Mouse (Mus musculus) gastrocnemius, postnatal 25 days (tissue): ENCODE results near the gene 4932414N04Rik. TPM values are rescaled to one million over a fixed set of nuclear protein-coding genes. Genes with fewer than 3 reads are reported as not detected.
"Not testable (repeated sequence)": the region's sequence is repeated elsewhere in the genome, so short reads cannot be mapped to it uniquely, and the experiment has no call there.

Experiments
- DNase-seq: peaks from one replicate; pipeline ENCODE4 v3.0.0; 2022
- long read RNA-seq, 2 experiments: library from polyadenylated mRNA; stranded (forward); transcript quantifications; one replicate each; pipeline ENCODE4 v2.0.0; 2021
- total RNA-seq, 2 experiments: library from RNA; stranded (reverse); gene quantifications; 1 replicate in 1 of 2; 2 replicates in 1 of 2; pipeline ENCODE4 v1.2.3; 2021

Gene 4932414N04Rik
- total RNA-seq = not detected
- long read RNA-seq, experiment 1 = 0 reads
- long read RNA-seq, experiment 2 = 0 reads

DNA sequence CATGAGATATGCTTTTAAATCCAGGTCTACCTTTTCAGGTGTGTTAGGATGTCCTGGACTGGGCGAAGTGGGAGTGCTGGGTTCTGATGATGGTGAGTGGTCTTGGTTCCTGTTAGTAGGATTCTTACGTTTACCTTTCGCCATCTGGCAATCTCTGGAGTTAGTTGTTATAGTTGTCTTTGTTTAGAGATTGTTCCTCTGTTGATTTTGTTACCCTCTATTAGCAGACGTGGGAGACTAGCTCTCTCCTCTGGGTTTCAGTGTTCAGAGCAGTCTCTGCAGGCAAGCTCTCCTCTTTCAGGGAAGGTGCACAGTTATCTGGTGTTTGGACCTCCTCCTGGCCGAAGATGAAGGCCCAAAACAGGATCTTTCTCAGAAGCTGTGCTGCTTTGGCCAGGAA lies at the start of gene 4932414N04Rik:
Gene 4932414N04Rik, plus strand, starts transcription at position 301 of the 400 bp plus-strand sequence.
- DNase-seq = not testable (repeated sequence)

DNA sequence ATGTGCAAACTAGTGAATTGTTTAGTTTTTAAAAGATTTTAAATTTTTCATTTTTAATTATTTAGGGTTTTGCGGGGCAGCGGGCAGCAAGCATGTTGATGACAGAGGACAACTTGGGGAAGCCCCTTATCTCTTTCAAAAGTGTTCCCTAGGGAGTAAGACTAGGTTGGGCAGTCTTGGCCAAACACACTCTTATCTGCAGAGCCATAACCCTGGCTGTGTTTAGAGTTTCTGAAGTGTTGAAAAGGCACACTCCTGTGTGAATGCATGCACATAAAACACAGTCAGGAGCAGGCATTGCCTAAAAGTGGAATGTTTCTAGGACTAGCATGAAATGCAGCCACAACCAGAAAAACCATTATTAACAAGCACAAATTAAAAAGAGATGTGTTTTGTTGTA lies 75.9 kb downstream of the 4932414N04Rik start:
- DNase-seq = no peak

DNA sequence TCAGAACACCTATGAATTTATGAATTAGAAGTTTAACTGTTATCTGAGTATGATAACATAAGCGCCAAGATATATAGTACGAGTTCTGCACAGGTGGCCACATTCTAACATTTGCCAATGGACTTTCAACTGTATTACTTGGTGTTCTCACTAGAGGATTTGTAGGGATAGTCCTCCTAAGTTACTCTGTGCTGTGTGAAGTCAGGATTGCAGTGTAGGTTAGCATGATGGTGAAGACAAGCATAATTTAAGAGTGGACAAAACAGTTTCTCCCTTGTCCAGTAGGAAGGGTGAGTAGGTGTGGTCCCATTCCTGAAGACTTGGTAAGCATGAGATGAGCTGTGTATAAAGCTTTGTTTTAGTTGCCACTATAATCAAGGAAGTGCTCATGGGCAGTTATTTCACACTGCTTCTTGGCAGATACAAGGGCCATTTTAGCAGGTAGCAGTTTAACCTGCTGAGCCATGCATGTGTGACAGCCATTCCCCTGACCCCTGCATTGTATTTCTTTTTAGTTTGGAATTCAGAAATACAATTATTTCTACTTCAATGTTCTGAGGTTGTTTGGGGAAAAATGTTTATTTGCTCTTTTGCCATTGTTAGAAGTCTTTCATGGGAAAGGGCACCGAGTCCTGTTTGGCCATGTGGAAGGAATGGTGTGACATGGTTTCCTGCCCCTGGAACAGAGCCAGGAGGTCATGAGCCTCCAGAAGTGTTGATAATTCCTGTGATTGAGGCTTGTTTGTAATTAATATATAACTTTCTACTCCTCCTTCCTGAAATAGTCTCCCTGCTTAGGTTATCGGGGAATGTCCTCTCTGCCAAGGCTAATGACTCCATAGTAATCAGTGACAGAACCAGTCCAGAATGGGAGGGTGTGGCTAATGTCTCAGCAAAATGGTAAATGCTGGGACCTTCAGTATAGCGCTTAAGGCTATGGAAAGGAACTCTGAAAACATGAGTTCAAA lies 83.8 kb downstream of the 4932414N04Rik start:
- DNase-seq = no peak

DNA sequence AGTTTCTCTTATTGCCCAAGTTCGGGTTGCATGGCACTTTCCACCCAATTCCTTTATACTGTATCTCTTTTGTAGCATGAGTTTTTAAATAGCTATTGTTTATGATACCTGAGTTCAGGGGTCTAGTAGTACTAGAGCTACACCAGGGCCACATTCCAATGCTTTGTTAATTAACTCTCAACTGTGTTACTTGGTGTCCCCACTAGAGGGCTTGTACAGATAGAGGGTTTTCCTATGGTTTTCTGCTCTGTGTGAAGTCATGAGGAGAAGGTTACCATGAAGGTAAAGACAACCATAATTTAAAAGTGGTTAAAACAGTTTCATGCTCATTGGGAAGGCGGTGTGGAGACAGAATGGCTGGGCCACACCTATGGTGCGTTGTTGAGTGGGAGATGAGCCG lies 88.3 kb downstream of the 4932414N04Rik start:
- no peak for DNase-seq

DNA sequence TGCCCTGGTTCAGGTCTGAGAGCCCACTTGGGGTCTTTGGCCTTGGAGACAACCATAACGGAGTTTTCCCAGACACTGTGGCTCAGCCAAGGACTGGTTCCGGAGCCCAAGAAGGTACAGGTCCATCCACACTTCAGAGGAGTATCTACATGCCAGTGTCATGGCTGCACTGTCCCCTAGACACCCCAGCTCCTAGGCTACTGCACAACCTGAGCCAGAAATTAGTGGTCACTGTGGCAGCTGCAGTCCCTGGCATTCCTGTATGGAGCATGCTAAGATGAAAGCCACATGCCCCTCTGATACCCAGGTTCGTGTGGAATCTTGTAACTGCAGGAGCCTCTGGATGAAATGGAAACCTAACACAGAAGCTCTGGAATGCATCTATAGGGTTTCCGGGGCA lies 99.9 kb downstream of the 4932414N04Rik start:
- no peak for DNase-seq

DNA sequence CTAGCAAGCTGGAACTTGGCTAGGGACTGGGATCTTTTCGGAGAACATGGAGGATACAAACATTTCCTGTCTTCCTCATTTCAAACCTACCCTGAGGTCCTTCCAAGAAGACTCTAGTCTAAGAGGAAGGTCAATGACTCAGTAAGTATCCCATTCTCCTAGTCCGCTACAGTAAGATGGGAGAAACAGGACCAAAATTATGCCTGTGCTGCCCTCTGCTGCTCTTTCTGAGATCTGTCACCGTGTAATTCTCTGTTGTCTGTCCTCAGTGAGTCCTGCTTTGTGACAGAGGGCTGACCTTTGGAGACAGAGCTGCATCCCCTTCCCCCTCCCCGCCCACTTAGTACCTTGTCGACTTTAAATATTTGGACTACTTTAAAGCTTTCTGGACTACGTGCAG lies 100.5 kb downstream of the 4932414N04Rik start:
- no peak for DNase-seq

DNA sequence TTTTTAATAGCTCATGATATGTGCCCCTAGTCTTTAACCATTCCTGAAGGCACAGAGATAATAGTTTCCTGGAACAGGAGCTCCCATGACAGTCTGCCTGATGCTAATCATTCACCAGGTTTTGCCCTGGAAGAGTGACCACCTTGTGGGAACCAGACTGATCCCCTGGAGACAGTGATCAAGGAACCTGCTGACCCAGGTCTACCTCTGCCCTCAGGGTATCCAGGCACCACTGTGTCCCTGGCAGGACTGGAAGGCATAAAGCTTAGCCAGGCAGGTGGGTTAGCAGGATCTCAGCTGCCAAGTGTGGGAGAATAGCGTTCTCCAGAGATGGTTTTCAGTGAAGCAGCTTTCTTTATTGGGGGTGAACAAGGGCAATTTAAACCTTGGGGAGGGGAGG lies 109.1 kb downstream of the 4932414N04Rik start:
- DNase-seq = no peak

DNA sequence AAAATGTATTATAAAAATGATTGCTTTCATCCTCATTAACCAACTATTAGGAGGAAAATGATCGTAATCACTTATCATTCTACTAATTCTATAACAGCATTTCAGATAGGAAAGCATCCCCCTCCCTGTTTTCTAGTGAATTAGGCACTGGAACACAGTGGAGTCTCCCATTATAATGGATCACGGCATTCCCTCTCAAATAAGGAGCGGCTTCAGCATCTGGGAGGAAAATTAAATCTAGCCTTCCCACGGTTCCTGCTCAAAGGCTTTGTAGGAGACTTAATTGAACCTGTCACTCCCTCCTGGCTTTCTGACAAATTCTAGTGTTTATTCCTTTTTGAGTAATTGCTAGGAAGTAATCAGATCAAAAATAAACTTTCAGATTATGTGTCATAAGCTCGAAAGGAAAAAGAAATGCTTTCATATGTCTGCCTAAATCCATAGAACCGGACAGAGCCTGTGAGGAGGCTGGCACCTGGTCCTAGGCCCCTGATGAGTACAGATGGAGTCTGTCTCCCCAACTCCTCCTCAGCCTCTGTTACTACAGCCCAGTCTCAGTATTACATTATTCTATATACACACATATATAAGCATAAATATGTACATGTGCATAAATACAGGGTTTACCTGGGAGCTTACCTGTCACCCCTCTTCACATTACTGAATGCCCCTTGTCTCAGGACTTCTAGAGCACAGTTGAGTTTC lies 111.1 kb downstream of the 4932414N04Rik start:
- no peak for DNase-seq

DNA sequence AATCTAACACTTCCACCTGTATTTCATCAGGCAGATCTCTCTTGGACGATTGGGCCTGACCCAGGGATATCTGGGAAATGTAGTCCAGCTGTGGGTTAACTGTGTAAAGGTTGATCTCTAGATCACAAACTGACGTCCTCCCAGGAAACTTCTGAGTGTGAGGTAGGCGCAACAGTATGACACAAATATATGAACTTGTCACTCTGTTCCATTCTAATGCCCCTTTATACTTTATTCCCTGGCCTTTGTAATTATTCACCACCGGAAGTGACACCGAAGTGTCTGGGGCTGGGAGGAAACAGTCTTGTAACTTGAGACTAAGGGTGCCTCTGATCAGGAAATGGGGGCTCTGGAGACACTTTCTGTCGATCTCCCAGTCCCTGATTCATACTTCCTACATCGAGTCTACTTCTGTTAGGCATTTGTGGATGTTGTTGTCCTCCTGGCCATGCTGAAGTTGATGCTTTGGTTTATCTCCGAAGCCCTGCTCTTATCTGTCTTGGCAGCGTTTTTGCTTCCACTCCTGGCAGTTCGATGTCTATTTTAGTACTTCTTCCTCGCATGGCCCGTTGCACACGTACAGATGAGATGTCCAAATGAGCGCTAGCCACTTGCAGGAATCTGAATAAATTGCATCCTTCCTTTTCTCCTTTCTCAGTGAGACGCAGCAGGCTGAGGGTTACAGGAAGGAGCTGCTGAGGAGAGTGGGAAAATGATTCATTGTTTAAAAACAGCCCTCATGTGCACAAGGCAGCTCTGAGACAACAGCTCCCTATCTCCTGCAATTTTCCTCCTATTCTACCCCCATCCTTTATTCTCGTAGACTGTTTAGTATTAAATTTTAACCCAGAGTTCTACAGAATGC lies 126.2 kb downstream of the 4932414N04Rik start:
- no peak for DNase-seq

DNA sequence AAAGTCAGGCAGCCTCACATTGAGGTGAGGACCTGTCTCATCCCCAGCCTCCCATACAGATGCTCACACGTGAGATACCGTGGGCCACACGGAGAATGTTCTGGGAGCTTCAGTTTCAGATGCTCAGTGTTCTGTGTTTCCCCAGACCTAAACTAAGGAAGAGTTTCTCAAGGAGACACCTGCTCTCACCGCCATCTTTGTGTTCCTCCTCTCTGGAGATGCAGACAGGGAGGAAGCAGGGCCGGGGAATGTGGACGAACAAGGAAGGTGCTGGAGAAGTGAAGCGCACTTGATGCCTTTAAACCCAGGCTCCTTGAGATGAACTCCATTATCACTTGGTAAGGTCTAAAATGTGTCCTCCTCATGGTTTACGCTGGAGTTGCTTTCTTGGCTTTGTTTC lies 127.4 kb downstream of the 4932414N04Rik start:
- DNase-seq = not testable (repeated sequence)

DNA sequence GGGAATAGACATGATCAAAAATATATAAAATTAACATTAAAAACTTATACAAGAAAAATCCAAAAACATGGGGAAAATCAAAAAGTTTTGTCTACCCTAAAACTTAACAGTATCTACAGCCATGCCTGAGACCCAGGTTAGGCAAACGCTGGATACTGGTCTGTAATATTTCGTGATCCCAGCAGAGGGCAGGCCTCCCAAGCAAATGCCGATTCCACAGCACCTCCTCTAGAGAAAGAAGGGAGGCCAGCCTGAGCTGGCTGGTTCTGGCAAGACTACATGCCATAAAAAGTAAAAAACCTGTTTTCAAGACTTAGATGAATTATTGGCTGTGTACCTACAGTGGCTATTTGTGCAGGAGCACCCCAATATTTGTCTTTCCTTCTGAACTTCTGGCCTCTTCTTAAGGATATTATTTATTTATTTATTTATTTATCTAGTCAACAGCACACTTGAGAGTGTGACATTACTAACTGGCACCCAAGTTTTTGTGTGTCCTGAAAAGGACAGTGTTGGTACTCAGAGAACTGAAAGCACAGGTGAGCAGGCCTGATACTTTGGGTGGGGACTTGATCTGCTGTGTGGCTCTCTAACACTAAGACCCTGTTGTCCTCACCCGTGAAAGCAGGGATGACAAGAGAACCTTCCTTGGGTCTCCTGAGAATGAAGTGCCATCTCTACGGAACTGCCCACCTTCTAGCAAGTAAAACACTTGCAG lies 128.6 kb downstream of the 4932414N04Rik start:
- peak; percentile 47 for DNase-seq

DNA sequence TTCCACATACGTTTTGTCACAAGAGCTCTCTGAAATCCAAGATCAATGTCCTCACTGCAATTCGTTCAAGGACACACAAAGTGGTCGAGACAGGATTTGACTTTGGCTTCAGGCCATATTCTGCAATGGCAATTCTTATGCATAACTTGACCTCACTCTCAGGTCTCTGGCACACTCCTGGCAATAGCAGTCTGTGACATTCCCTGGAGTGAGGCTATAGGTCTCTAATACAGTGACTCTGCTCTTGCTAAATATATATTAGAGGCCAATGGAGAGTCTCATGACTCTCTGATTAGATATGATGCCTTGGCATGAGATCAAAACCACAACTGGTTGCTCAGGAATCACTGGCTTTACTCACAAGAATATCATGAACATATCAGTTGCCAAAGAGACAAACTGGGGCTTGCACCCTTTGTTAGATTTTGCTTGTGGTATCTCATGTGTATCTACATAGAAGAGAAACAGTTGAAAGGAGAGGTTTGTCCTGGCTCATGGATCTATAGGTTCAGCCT lies 130.9 kb downstream of the 4932414N04Rik start:
- DNase-seq = no peak

DNA sequence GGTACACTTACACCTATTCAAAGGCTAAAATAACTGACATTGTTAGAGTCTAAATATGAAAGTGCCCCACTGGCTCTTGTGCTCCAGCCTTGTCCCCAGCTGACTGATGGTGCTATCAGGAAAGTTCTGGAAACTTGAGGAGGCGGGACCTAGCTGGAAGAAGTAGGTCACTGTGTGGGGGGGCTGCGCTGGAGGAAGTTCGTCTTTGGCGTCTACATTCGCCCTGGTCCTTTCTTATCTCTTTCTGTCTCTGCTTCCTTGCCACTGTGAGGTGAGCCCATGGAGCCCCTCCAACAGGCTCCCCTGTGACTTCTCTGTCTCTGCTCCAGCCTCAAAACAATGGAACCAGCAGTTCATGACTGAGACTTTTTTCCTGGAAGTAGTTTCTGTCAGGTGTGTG lies 136.0 kb downstream of the 4932414N04Rik start:
- DNase-seq = no peak

DNA sequence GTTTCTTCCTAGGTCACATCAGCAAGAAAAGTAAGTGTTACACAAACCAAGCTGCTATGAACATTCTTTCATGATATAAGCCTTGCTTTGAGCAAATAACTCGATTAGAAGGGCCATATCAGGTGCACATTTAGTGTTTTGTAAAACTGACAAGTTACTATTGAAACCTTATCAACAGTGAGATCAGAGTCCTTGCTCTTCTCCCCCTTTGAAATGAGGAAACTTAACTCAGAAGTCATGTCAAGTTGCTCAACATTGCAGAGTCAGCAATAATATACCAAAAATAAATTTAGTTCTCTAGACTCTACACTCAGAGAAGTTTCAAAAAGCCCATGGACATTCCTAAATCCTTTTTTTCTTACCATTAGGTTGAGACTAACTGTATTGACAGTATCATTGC lies 137.2 kb downstream of the 4932414N04Rik start:
- no peak for DNase-seq

DNA sequence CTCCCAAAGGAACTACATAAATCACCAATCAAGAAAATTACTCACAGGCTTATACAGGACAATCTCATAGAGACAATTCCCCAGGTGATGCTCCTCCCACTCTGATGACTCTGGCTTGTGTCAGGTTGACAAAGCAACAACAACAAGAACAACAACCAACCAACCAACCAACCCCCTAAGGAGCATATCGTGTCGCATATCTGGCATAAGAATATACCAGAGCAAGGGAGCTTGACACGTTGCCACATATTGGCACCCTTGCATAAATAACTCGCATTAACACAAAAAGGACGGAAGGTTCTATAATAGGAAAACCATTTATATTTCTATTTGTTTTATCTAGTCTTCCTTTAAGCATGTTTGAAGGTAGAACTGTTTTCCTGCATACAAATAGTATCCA lies 137.9 kb downstream of the 4932414N04Rik start:
- DNase-seq = no peak

DNA sequence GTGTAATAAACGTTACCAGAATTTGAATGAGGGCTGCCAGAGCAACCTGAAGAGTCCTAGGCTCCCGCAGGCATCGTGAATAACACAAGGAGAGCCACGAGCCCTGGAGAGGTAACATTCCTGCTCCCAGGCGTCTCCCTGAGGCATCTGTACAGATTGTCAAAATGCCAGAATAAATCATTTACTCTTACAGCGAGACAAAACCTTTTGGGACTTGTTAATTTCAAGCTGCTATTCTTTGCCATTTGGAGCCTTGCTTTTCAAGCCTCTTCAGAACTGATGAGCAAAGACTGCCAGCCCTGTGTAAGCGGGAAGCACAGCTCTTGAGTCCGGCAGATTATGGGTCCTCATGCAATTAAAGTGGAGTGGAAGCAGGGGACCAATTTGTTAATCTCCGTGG lies 138.3 kb downstream of the 4932414N04Rik start:
- no peak for DNase-seq

DNA sequence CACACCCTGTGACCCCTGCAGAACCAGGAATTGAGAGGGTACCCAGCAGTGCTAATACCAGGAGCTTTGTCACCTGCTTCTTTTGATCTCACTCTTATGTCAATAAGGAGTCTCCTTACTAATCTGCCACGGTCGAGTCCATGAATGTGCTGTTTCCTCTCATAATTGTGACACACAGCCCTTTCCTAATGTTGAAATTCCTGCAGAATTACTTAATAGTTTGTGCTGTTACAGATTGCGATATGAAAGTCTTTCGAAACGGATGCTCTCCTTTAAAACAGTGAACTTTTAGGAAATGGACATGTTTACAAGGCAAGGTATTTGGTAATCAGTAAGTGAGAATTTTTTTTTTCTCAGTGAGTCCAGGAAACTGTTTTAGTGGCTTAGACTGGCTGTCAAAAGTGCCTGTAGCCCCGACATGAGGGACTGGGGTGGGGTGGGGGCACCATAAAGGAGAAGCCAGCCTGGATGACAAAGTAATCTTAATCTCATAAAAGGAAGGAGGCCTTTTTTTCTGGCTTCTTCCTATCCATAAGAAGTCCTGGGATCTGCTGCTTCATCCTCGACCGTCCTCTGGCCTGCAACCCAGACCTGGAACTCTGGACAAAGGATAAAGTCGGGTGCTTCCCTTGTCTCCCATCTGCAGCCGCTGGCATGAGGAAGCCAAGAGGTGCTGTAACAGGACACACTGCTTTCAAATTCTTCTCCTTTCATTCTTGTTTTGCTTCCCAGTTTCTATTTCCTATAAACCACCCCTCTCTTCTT lies 139.9 kb downstream of the 4932414N04Rik start:
- no peak for DNase-seq

DNA sequence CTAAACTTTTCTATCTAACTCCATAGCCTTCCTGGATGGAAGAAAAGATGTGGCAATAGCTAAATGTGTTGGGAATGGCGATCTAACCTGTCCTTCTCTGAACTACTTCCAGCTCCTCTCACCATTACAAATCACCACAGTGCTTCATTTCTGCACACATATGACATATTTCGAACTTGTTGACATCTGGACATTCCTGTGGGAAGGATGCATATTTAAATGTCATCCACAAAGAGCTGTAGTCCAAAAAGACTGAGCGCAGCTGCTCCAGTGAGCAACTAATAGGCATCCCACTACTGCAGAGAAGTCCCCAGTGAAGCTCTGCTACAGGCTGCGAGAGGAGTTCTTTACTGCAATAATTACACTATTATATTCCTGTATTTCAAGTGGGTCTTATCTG lies 140.8 kb downstream of the 4932414N04Rik start:
- DNase-seq = no peak
